Mouse (Mus musculus) regulatory T cell (primary cell): ENCODE data around the gene Dcbld2.

Source experiments
- in situ Hi-C: fragments of 300-600 bp; cut with MboI, MseI; formaldehyde crosslinking; loops from one replicate; pipeline ENCODE4 v1.15.1; 2025; ENCODE audit warnings: high pct_unique_total_duplicates

The Dcbld2 gene

GRCm38 (mm10) chr16:58481219-58481905 lies 73.1 kb downstream of the Dcbld2 start:
- in situ Hi-C loops = no loop called here

- in situ Hi-C loops = no loop called here
These were observed 73.6 kb downstream of the Dcbld2 start for GRCm38 (mm10) chr16:58481906-58482270.

DNA sequence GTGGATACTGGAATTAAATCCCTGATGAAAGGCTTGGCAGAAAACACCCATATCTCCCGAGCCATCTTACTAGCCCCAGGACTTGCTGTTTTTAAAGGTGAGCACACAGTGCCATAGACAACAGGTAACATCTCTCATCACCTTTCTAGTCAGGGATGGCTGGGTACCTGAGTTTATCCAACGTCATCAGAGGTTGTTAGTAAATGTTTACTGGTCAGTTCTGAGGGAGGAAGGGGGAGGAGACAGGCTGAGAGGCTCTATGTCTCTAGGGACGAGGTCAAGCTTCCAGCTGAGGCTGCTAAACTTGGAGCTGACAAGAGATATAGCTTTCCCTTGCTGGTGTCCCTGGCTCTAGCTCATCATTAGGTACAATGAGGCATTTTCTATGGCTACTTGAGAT lies 74.1 kb downstream of the Dcbld2 start:
- in situ Hi-C loops = no loop called here

GRCm38 (mm10) chr16:58487861-58488260 lies 79.6 kb downstream of the Dcbld2 start:
- in situ Hi-C loops = no loop called here

- in situ Hi-C loops = no loop called here
These were observed 88.5 kb downstream of the Dcbld2 start for GRCm38 (mm10) chr16:58496791-58497190.

- in situ Hi-C loops = no loop called here
These were observed 89.9 kb downstream of the Dcbld2 start for GRCm38 (mm10) chr16:58497886-58498713.

GRCm38 (mm10) chr16:58499172-58499584 lies 90.9 kb downstream of the Dcbld2 start:
- in situ Hi-C loops = no loop called here

DNA sequence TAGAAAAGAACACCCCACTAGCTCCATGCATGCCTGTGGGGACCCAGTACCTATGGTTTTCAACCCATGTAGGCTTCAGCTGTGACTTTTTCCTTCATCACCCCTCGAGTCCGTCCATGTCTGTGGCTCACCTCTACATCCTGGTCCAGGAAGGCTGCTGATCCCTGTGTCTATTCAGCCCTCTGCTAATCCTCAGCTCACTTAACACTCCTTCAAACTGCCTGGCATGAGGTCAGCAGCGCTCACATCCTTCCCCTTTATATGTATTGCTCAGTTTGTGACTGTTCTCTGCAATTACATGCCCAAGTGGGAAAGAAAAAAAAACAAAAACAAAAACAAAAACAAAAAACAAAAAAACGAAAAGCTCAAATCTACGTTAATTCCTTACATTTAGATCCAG lies 91.4 kb downstream of the Dcbld2 start:
- in situ Hi-C loops = no loop called here

GRCm38 (mm10) chr16:58501760-58502301 lies 93.6 kb downstream of the Dcbld2 start:
- in situ Hi-C loops = no loop called here

- in situ Hi-C loops = no loop called here
These were observed 94.3 kb downstream of the Dcbld2 start for GRCm38 (mm10) chr16:58502566-58502965.

- in situ Hi-C loops = no loop called here
These were observed 96.7 kb downstream of the Dcbld2 start for GRCm38 (mm10) chr16:58504945-58505344.

GRCm38 (mm10) chr16:58512181-58512761 lies 104.0 kb downstream of the Dcbld2 start:
- in situ Hi-C loops = no loop called here

GRCm38 (mm10) chr16:58512887-58513286 lies 104.6 kb downstream of the Dcbld2 start:
- in situ Hi-C loops = no loop called here

DNA sequence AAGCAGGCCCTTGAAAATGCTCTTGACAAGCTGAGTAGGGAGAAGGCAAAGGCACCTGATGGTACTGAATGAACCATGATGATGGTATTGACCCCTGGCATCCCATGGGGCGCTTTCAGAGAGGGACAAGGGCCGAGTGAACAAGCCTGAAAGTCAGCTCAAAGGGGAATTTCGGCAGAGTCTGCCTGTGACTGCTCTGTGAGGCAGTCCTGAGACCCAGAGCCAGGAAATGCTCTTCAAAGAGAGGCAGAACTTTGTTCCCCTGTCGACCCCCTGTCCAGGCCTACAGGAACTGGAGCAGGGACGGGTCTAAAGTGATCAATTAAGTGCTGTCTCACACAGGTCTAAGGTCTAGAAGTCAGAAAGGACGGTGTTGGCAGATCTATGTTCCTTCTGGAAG lies 105.5 kb downstream of the Dcbld2 start:
- in situ Hi-C loops = no loop called here

- in situ Hi-C loops = no loop called here
These were observed 106.3 kb downstream of the Dcbld2 start for GRCm38 (mm10) chr16:58514565-58514964.

GRCm38 (mm10) chr16:58516161-58516560 lies 107.9 kb downstream of the Dcbld2 start:
- in situ Hi-C loops = no loop called here

DNA sequence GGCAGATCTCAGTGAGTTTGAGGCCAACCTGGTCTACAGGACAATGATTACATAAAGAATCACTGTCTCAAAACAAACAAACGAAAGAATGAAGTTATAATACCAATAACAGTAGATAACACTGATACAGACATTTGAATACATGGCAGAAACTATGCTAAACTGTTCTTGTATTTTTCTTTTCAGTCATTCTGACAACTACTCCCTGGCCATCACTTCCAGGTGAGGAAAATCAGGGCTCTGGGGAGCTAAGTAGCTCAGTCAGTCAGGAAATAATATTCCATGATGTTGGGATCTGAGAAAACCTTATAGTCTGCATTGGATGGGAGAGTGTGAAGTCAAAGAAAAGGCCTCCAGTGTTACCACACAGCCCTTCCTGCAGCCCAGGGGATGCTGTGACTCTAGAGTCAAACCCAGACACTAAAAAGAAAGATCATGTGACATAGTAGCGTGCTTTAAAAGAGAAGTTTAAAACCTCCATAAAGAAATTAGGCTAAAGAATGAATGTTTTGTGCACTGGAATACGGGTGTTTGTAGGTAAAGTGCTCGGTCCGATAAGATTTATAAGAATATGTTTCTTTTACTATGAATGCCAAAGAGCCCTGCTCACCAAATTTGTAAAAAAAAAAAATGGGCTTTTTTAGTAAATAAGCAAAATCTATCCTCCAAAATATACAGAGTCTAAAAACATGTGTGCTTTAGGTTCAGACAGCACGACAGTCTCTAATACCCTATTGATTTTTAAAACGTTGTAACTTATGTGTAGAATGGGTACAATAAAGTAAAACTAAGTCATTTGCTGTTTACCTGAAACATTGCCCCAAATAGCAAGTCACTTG lies 108.9 kb downstream of the Dcbld2 start:
- in situ Hi-C loops = no loop called here
